Comparison of ENCODE assay signal across 8 mouse cellular contexts in genomic region chr12:25119278-25119677, GRCm38 (mm10). TPM values are rescaled to one million over a fixed set of nuclear protein-coding genes. Genes with fewer than 3 reads are reported as not detected.
DNase-seq lines count a peak whose midpoint lies in the region; ATAC-seq and TF ChIP-seq lines count a peak whose summit lies in the region.

No protein-coding gene starts in this region.

- H3K27me3 ChIP-seq in embryonic facial prominence, embryonic 11.5 days (ENCODE audit: control insufficient read depth, insufficient read depth, low read length) = no peaks in the 10 kb centered on the region
- H3K27me3 ChIP-seq in liver, embryonic 13.5 days = no peaks in the 10 kb centered on the region
- no peaks in the 10 kb centered on the region for H3K27me3 ChIP-seq in stomach, postnatal 0 days (ENCODE audit: control insufficient read depth, insufficient read depth, low read length)

- H3K4me1 ChIP-seq in embryonic facial prominence, embryonic 11.5 days (ENCODE audit: control insufficient read depth, insufficient read depth, low read length) = 0 out of 2 replicates have a peak, but pooled peaks cover 2% of the 10 kb centered on the region
- 0 out of 2 replicates have a peak, but pooled peaks cover 4% of the 10 kb centered on the region for H3K4me1 ChIP-seq in liver, embryonic 13.5 days (replicated peaks)
- H3K4me1 ChIP-seq in stomach, postnatal 0 days (replicated peaks; ENCODE audit: control insufficient read depth, insufficient read depth) = no peaks in the 10 kb centered on the region

- H3K4me3 ChIP-seq in embryonic facial prominence, embryonic 11.5 days (ENCODE audit: low read depth, low read length) = no peak overlapping the region
- no peak overlapping the region for H3K4me3 ChIP-seq in liver, embryonic 13.5 days (replicated peaks)
- H3K4me3 ChIP-seq in stomach, postnatal 0 days (ENCODE audit: low read depth, low read length) = no peak overlapping the region

- WGBS in embryonic facial prominence, embryonic 11.5 days = 42% methylated on average over 15 of the region's 15 CpGs
- 22% methylated on average over 15 of the region's 15 CpGs for WGBS in liver, embryonic 13.5 days (ENCODE audit: insufficient replicate concordance)
- WGBS in stomach, postnatal 0 days = 61% methylated on average over 15 of the region's 15 CpGs

- H3K9ac ChIP-seq in embryonic facial prominence, embryonic 11.5 days (replicated peaks; ENCODE audit: low read length) = no peak overlapping the region
- no peak overlapping the region for H3K9ac ChIP-seq in liver, embryonic 13.5 days
- no peak overlapping the region for H3K9ac ChIP-seq in stomach, postnatal 0 days (ENCODE audit: low read length)

- intact Hi-C loops in heart, postnatal 36 days (cut with DNase I) = no loop called here

- no peak for TF ChIP-seq CTCF in stomach, postnatal 0 days (IDR thresholded peaks at IDR 0.05; ENCODE audit: low read depth)

- ATAC-seq in embryonic facial prominence, embryonic 11.5 days (replicated peaks; ENCODE audit: insufficient number of reproducible peaks, low FRiP score, low TSS enrichment, low read depth) = no peak
- ATAC-seq in liver, embryonic 13.5 days (ENCODE audit: low read depth) = peak; percentile 68
- peak; percentile 46; the same call in 1 of the 2 replicates for ATAC-seq in stomach, postnatal 0 days (ENCODE audit: low FRiP score, low TSS enrichment)
- no peak for ATAC-seq in frontal cortex, adult (ENCODE audit: low TSS enrichment)

- no peaks in the 10 kb centered on the region for H3K9me3 ChIP-seq in embryonic facial prominence, embryonic 11.5 days (replicated peaks; ENCODE audit: control insufficient read depth, low read length)
- no peaks in the 10 kb centered on the region for H3K9me3 ChIP-seq in liver, embryonic 13.5 days (replicated peaks)
- H3K9me3 ChIP-seq in stomach, postnatal 0 days (ENCODE audit: control insufficient read depth, low read length) = no peaks in the 10 kb centered on the region

- H3K36me3 ChIP-seq in embryonic facial prominence, embryonic 11.5 days (replicated peaks; ENCODE audit: control insufficient read depth, insufficient read depth, low read depth, low read length) = no peaks in the 10 kb centered on the region
- H3K36me3 ChIP-seq in liver, embryonic 13.5 days = no peaks in the 10 kb centered on the region
- H3K36me3 ChIP-seq in stomach, postnatal 0 days (ENCODE audit: control insufficient read depth, insufficient read depth, low read length) = no peaks in the 10 kb centered on the region

- DNase-seq in adrenal gland, postnatal 14 days = peak; percentile 78
- peak; percentile 21 for DNase-seq in embryonic facial prominence, embryonic 11.5 days (ENCODE audit: low spot score)
- peak; percentile 41 to 55 for DNase-seq in heart, postnatal 36 days
- DNase-seq in liver, embryonic 13.5 days = no peak
- DNase-seq in stomach, postnatal 0 days (ENCODE audit: low spot score) = no peak
- DNase-seq in frontal cortex, postnatal 14 days (ENCODE audit: low spot score in 2 of 2) = no peak
- no peak for DNase-seq in spleen, adult 12 weeks (ENCODE audit: low spot score)

- H3K4me2 ChIP-seq in embryonic facial prominence, embryonic 11.5 days (ENCODE audit: low read depth, low read length) = no peak overlapping the region
- no peak overlapping the region for H3K4me2 ChIP-seq in liver, embryonic 13.5 days
- no peak overlapping the region for H3K4me2 ChIP-seq in stomach, postnatal 0 days (replicated peaks; ENCODE audit: low read depth)

- TF ChIP-seq EP300 in stomach, postnatal 0 days (optimal IDR thresholded peaks at IDR 0.05) = no peak

- no peak overlapping the region for H3K27ac ChIP-seq in embryonic facial prominence, embryonic 11.5 days (replicated peaks; ENCODE audit: low read depth, low read length)
- no peak overlapping the region; the same call in 1 of the 2 replicates for H3K27ac ChIP-seq in liver, embryonic 13.5 days
- no peak overlapping the region for H3K27ac ChIP-seq in stomach, postnatal 0 days (replicated peaks)

RNA-seq across cellular contexts. Expression of gene Id2, which starts 22.3 kb away (rescaled TPM):
- 359 and 395 TPM in 2 replicates for total RNA-seq in adrenal gland, postnatal 14 days (2021)
- polyA plus RNA-seq in embryonic facial prominence, embryonic 11.5 days (2014; fragmentation: Nextera tagmentation; extraction: Ambion mirVana) = 583 and 606 TPM in 2 replicates
- total RNA-seq in heart, postnatal 36 days (2021) = 10 to 100 TPM; 13.0 TPM
- polyA plus RNA-seq in liver, embryonic 13.5 days (2015; fragmentation: Nextera tagmentation; extraction: Ambion mirVana) = 98.7 and 122 TPM in 2 replicates
- polyA plus RNA-seq in stomach, postnatal 0 days (2015; fragmentation: Nextera tagmentation; extraction: Ambion mirVana) = 315 and 330 TPM in 2 replicates

Comparison
In these comparisons a context has a peak if more than half of its experiments do, and no peak if none do; other contexts are left out.
1. DNase-seq: peak in adrenal gland, postnatal 14 days (single experiment), embryonic facial prominence, embryonic 11.5 days (single experiment) and heart, postnatal 36 days (2 of 2); none in liver, embryonic 13.5 days (single experiment), stomach, postnatal 0 days (single experiment), frontal cortex, postnatal 14 days (0 of 2) and spleen, adult 12 weeks (single experiment).
2. ATAC-seq: peak in liver, embryonic 13.5 days (single experiment) and stomach, postnatal 0 days (single experiment); none in embryonic facial prominence, embryonic 11.5 days (single experiment) and frontal cortex, adult (single experiment).